Mouse (Mus musculus): ENCODE data around the gene Nfam1. TPM values are rescaled to one million over a fixed set of nuclear protein-coding genes. Genes with fewer than 3 reads are reported as not detected.
"Not testable (repeated sequence)": the region's sequence is repeated elsewhere in the genome, so short reads cannot be mapped to it uniquely, and the experiment has no call there.

Nfam1 gene
- polyA plus RNA-seq, 1 experiment: 2.1 TPM

GRCm38 (mm10) chr15:83052341-83053104 is 19.4 kb upstream of the Nfam1 start:
- no peak overlapping the region for H3K27ac ChIP-seq (replicated peaks; ENCODE audit: low read depth, low read length)
- H3K4me1 ChIP-seq (ENCODE audit: control insufficient read depth, insufficient read depth, insufficient read length, low read length): no peaks in the 10 kb centered on the region
- H3K4me3 ChIP-seq (ENCODE audit: insufficient read depth, low read depth, low read length): no peak overlapping the region

GRCm38 (mm10) chr15:83046730-83047129 is 13.6 kb upstream of the Nfam1 start:
- Histone ChIP-seq H3K27ac (replicated peaks; ENCODE audit: low read depth, low read length) (no peak overlapping the region), H3K4me1 (ENCODE audit: control insufficient read depth, insufficient read depth, insufficient read length, low read length) (no peaks in the 10 kb centered on the region), H3K4me3 (ENCODE audit: insufficient read depth, low read depth, low read length) (no peak overlapping the region)

GRCm38 (mm10) chr15:83046308-83046707 is 13.2 kb upstream of the Nfam1 start:
- H3K4me1 ChIP-seq (ENCODE audit: control insufficient read depth, insufficient read depth, insufficient read length, low read length): no peaks in the 10 kb centered on the region
- H3K4me3 ChIP-seq (ENCODE audit: insufficient read depth, low read depth, low read length): no peak overlapping the region
- H3K27ac ChIP-seq (replicated peaks; ENCODE audit: low read depth, low read length): no peak overlapping the region

- H3K4me3 ChIP-seq (ENCODE audit: insufficient read depth, low read depth, low read length); H3K4me1 ChIP-seq (ENCODE audit: control insufficient read depth, insufficient read depth, insufficient read length, low read length); H3K27ac ChIP-seq (replicated peaks; ENCODE audit: low read depth, low read length): not testable (repeated sequence)
These were observed 12.5 kb upstream of the Nfam1 start for GRCm38 (mm10) chr15:83045565-83045964.

GRCm38 (mm10) chr15:83043362-83043708 is 10.2 kb upstream of the Nfam1 start:
- Histone ChIP-seq H3K27ac (replicated peaks; ENCODE audit: low read depth, low read length) (no peak overlapping the region), H3K4me1 (ENCODE audit: control insufficient read depth, insufficient read depth, insufficient read length, low read length) (0 out of 2 replicates have a peak, but pooled peaks cover 4% of the 10 kb centered on the region), H3K4me3 (ENCODE audit: insufficient read depth, low read depth, low read length) (no peak overlapping the region)

- H3K4me3 ChIP-seq (ENCODE audit: insufficient read depth, low read depth, low read length): no peak overlapping the region
- H3K27ac ChIP-seq (replicated peaks; ENCODE audit: low read depth, low read length): no peak overlapping the region
- 0 out of 2 replicates have a peak, but pooled peaks cover 4% of the 10 kb centered on the region for H3K4me1 ChIP-seq (ENCODE audit: control insufficient read depth, insufficient read depth, insufficient read length, low read length)
These were observed 9.7 kb upstream of the Nfam1 start for GRCm38 (mm10) chr15:83042655-83043361.

- Histone ChIP-seq H3K4me1 (ENCODE audit: control insufficient read depth, insufficient read depth, insufficient read length, low read length) (0 out of 2 replicates have a peak, but pooled peaks cover 4% of the 10 kb centered on the region), H3K27ac (replicated peaks; ENCODE audit: low read depth, low read length) (no peak overlapping the region), H3K4me3 (ENCODE audit: insufficient read depth, low read depth, low read length) (no peak overlapping the region)
These were observed 7.0 kb upstream of the Nfam1 start for GRCm38 (mm10) chr15:83040156-83040555.

- H3K27ac ChIP-seq (replicated peaks; ENCODE audit: low read depth, low read length): no peak overlapping the region
- no peak overlapping the region for H3K4me3 ChIP-seq (ENCODE audit: insufficient read depth, low read depth, low read length)
- 0 out of 2 replicates have a peak, but pooled peaks cover 4% of the 10 kb centered on the region for H3K4me1 ChIP-seq (ENCODE audit: control insufficient read depth, insufficient read depth, insufficient read length, low read length)
These were observed 5.7 kb upstream of the Nfam1 start for GRCm38 (mm10) chr15:83038812-83039211.

GRCm38 (mm10) chr15:83037755-83038483 is 4.8 kb upstream of the Nfam1 start:
- no peak overlapping the region for H3K27ac ChIP-seq (replicated peaks; ENCODE audit: low read depth, low read length)
- no peak overlapping the region for H3K4me3 ChIP-seq (ENCODE audit: insufficient read depth, low read depth, low read length)
- H3K4me1 ChIP-seq (ENCODE audit: control insufficient read depth, insufficient read depth, insufficient read length, low read length): peaks cover 4% of the 10 kb centered on the region; the same call in 1 of the 2 replicates

GRCm38 (mm10) chr15:83036900-83037519 is 3.9 kb upstream of the Nfam1 start:
- H3K4me3 ChIP-seq (ENCODE audit: insufficient read depth, low read depth, low read length): no peak overlapping the region
- no peak overlapping the region for H3K27ac ChIP-seq (replicated peaks; ENCODE audit: low read depth, low read length)
- peaks cover 4% of the 10 kb centered on the region; the same call in 1 of the 2 replicates for H3K4me1 ChIP-seq (ENCODE audit: control insufficient read depth, insufficient read depth, insufficient read length, low read length)

GRCm38 (mm10) chr15:83036089-83036488 is 3.0 kb upstream of the Nfam1 start:
- Histone ChIP-seq H3K4me1 (ENCODE audit: control insufficient read depth, insufficient read depth, insufficient read length, low read length) (peaks cover 4% of the 10 kb centered on the region; the same call in 1 of the 2 replicates), H3K4me3 (ENCODE audit: insufficient read depth, low read depth, low read length) (no peak overlapping the region), H3K27ac (replicated peaks; ENCODE audit: low read depth, low read length) (no peak overlapping the region)

GRCm38 (mm10) chr15:83034275-83034977 is 1.3 kb upstream of the Nfam1 start:
- peak overlapping the region; percentile 31; the same call in 1 of the 2 replicates for H3K4me3 ChIP-seq (ENCODE audit: insufficient read depth, low read depth, low read length)
- no peak overlapping the region for H3K27ac ChIP-seq (replicated peaks; ENCODE audit: low read depth, low read length)
- H3K4me1 ChIP-seq (ENCODE audit: control insufficient read depth, insufficient read depth, insufficient read length, low read length): peaks cover 4% of the 10 kb centered on the region; the same call in 1 of the 2 replicates

- Histone ChIP-seq H3K4me1 (ENCODE audit: control insufficient read depth, insufficient read depth, insufficient read length, low read length) (no peaks in the 10 kb centered on the region; the same call in 1 of the 2 replicates), H3K4me3 (ENCODE audit: insufficient read depth, low read depth, low read length) (0 out of 2 replicates have a peak overlapping the region, but pooled peaks have one; percentile 7), H3K27ac (replicated peaks; ENCODE audit: low read depth, low read length) (no peak overlapping the region)
These were observed 2.2 kb downstream of the Nfam1 start for GRCm38 (mm10) chr15:83030884-83031283.
